Mouse (Mus musculus) embryonic facial prominence, embryonic 11.5 days (tissue): ENCODE results near the gene Egfem1. TPM values are rescaled to one million over a fixed set of nuclear protein-coding genes. Genes with fewer than 3 reads are reported as not detected.

Experiments used
- ATAC-seq: fragments of 200-750 bp; cut with Nextera tagmentation; replicated peaks from 2 replicates; pipeline ENCODE4 v1.8.0; 2017; ENCODE audit warnings: low read depth; ENCODE audit not compliant: insufficient number of reproducible peaks, low FRiP score, low TSS enrichment
- DNase-seq: peaks from one replicate; pipeline ENCODE4 v3.0.0-alpha.2; 2015; ENCODE audit warnings: low spot score
- H3K27ac ChIP-seq: fragments of 300-500 bp; sonication (generic); replicated peaks from 2 replicates; pipeline ENCODE4 v1.5.1; 2014; ENCODE audit warnings: mild to moderate bottlenecking, low read depth, low read length, control low read depth
- H3K27me3 ChIP-seq: fragments of 300-500 bp; sonication (generic); 2 replicates; pipeline ENCODE4 v1.6.1; 2014; ENCODE audit warnings: mild to moderate bottlenecking, low read length, moderate library complexity, mixed read lengths; ENCODE audit not compliant: control insufficient read depth, insufficient read depth
- H3K36me3 ChIP-seq: fragments of 300-500 bp; sonication (generic); replicated peaks from 2 replicates; pipeline ENCODE4 v1.6.1; 2014; ENCODE audit warnings: low read depth, mild to moderate bottlenecking, low read length, moderate library complexity, mixed read lengths; ENCODE audit not compliant: control insufficient read depth, insufficient read depth
- H3K4me1 ChIP-seq: fragments of 300-500 bp; sonication (generic); 2 replicates; pipeline ENCODE4 v1.6.1; 2014; ENCODE audit warnings: low read length, mixed read lengths; ENCODE audit not compliant: control insufficient read depth, insufficient read depth
- H3K4me2 ChIP-seq: fragments of 300-500 bp; sonication (generic); 2 replicates; pipeline ENCODE4 v1.6.1; 2014; ENCODE audit warnings: low read depth, mild to moderate bottlenecking, control low read depth, low read length, moderate library complexity
- H3K4me3 ChIP-seq: fragments of 300-500 bp; sonication (generic); 2 replicates; pipeline ENCODE4 v1.5.1; 2014; ENCODE audit warnings: low read depth, low read length, control low read depth
- H3K9ac ChIP-seq: fragments of 300-500 bp; sonication (generic); replicated peaks from 2 replicates; pipeline ENCODE4 v1.6.1; 2014; ENCODE audit warnings: mild to moderate bottlenecking, control low read depth, low read length
- H3K9me3 ChIP-seq: fragments of 300-500 bp; sonication (generic); replicated peaks from 2 replicates; pipeline ENCODE4 v1.6.1; 2016; ENCODE audit warnings: mild to moderate bottlenecking, low read length, inconsistent platforms, mixed read lengths; ENCODE audit not compliant: control insufficient read depth
- WGBS: fragments of 180-500 bp; shearing (Covaris S2); extraction: QIAGEN DNeasy Blood & Tissue Kit; methylation state at CpG from one replicate; pipeline ENCODE4 v1.1.7; 2014; 5-methylcytosine and 5-hydroxymethylcytosine counted together
- polyA plus RNA-seq: library from polyadenylated mRNA; unstranded; fragments of >200 nt; fragmentation: Nextera tagmentation; extraction: Ambion mirVana; gene quantifications from 2 replicates; pipeline ENCODE4 v1.2.1, GENCODE M21; 2014

The Egfem1 gene
- polyA plus RNA-seq, 1 experiment from 2014 or later, result 5.0 TPM

DNA sequence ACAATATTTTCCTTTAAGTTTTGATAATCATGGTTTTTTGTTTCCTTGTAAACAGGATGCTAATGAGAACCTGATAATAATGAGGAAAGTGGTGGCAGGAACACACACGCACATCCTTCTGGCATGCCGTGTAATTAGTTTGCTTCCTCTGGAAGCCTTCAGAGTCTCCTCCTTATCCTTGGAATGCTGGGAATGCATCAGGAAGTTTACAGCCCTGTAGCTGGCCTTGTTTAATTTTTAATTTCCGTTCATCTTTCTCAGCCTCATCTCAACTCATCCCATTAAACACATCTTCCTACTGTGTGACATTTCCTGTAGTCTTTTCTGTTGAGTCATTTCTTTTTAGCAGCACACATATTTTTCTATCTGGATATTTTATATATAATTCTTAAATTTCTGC, 161.8 kb downstream of the Egfem1 start:
- DNase-seq, result no peak
- H3K4me3 ChIP-seq, result no peak overlapping the region
- 31% methylated on average over 3 of the region's 3 CpGs for WGBS
- no peak overlapping the region for H3K27ac ChIP-seq
- no peak overlapping the region for H3K4me2 ChIP-seq
- H3K27me3 ChIP-seq, result no peaks in the 10 kb centered on the region
- H3K4me1 ChIP-seq, result no peaks in the 10 kb centered on the region
- H3K9me3 ChIP-seq, result no peaks in the 10 kb centered on the region
- H3K36me3 ChIP-seq, result no peaks in the 10 kb centered on the region
- ATAC-seq, result no peak
- no peak overlapping the region for H3K9ac ChIP-seq

DNA sequence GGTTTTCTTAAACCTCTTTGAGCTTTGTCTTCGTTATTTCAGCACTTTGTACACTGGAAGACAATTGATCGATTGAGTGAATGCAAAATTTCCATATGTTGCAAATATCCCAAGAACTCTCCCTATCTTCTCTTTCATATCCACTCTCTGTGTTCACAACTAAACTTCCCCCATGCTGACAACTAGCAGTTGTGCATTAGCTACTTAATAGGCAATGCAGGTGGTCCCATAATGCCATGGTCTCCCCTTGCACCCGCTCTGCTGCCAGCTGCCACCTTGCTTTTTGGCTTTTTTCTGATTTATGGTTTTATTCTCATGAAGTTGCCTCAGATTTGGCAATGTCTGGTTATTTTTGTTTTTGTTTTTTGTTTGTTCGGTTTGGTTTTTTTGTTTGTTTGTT, 209.8 kb downstream of the Egfem1 start:
- ATAC-seq (no peak), DNase-seq (no peak)
- no peaks in the 10 kb centered on the region for H3K27me3 ChIP-seq
- no peak overlapping the region for H3K4me3 ChIP-seq
- no peaks in the 10 kb centered on the region for H3K36me3 ChIP-seq
- H3K4me1 ChIP-seq, result no peaks in the 10 kb centered on the region
- H3K9ac ChIP-seq, result no peak overlapping the region
- no peaks in the 10 kb centered on the region for H3K9me3 ChIP-seq
- no peak overlapping the region for H3K27ac ChIP-seq
- WGBS, result 82% methylated on average over 4 of the region's 4 CpGs
- H3K4me2 ChIP-seq, result no peak overlapping the region

DNA sequence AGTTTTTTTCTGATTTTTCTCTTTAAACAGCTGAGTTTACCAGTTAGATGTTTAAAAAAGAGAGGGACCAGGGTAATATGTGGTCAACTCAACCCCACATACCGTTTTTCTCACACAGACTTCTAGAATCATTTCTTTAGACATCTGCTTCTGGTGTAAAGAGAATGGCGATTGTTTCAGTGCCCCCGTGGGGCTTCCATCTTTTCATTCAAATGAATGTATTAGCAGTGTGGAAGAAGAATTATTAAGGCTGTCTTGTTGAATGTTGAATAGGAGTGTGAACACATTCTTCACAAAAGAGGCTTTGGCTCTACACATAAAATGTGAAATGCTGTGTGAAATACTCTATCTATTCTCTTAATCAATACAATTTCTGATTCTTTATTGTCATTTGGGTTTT, 210.4 kb downstream of the Egfem1 start:
- no peak overlapping the region for H3K9ac ChIP-seq
- H3K27me3 ChIP-seq, result no peaks in the 10 kb centered on the region
- no peak for ATAC-seq
- no peaks in the 10 kb centered on the region for H3K36me3 ChIP-seq
- no peak overlapping the region for H3K27ac ChIP-seq
- H3K4me3 ChIP-seq, result no peak overlapping the region
- H3K4me1 ChIP-seq, result no peaks in the 10 kb centered on the region
- no peaks in the 10 kb centered on the region for H3K9me3 ChIP-seq
- DNase-seq, result no peak
- H3K4me2 ChIP-seq, result no peak overlapping the region
- WGBS, result 71% methylated on average over 3 of the region's 3 CpGs

- 68% methylated on average over 4 of the region's 4 CpGs for WGBS
- Histone ChIP-seq H3K9me3 (no peaks in the 10 kb centered on the region), H3K36me3 (no peaks in the 10 kb centered on the region), H3K4me3 (no peak overlapping the region), H3K4me1 (no peaks in the 10 kb centered on the region), H3K27ac (no peak overlapping the region), H3K9ac (no peak overlapping the region), H3K4me2 (no peak overlapping the region), H3K27me3 (no peaks in the 10 kb centered on the region)
- no peak for DNase-seq
- ATAC-seq, result no peak
Measured at GRCm38 (mm10) chr3:29293230-29293629, 211.4 kb downstream of the Egfem1 start.

GRCm38 (mm10) chr3:29342223-29342791, 260.5 kb downstream of the Egfem1 start:
- no peak overlapping the region for H3K27ac ChIP-seq
- H3K4me1 ChIP-seq, result no peaks in the 10 kb centered on the region
- no peaks in the 10 kb centered on the region for H3K27me3 ChIP-seq
- no peak overlapping the region for H3K4me2 ChIP-seq
- no peak overlapping the region for H3K9ac ChIP-seq
- DNase-seq (no peak), ATAC-seq (no peak)
- no peak overlapping the region for H3K4me3 ChIP-seq
- no peaks in the 10 kb centered on the region for H3K36me3 ChIP-seq
- 81% methylated on average over 3 of the region's 3 CpGs for WGBS
- H3K9me3 ChIP-seq, result no peaks in the 10 kb centered on the region

DNA sequence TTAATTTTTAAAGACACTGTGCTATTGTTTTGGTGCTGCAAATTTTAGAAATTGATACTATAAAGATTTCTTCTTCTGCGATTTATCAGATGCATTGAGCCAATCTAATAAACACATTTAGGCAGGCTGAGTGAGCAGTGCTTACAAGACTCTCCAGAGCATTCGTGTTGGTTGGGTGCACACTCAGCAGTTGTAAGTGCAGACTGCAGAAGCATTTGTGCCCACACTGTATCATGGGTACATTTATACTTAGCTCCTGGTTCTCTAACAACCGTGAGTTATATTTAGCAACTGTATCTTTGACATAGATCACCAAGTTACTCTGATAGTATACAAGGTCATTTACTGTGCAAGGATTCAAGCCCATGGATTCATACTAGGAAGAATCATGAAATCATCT, 264.0 kb downstream of the Egfem1 start:
- H3K4me2 ChIP-seq, result no peak overlapping the region
- no peaks in the 10 kb centered on the region for H3K36me3 ChIP-seq
- ATAC-seq (no peak), DNase-seq (no peak)
- no peak overlapping the region for H3K4me3 ChIP-seq
- H3K9ac ChIP-seq, result no peak overlapping the region
- H3K27ac ChIP-seq, result no peak overlapping the region
- H3K27me3 ChIP-seq, result no peaks in the 10 kb centered on the region
- H3K9me3 ChIP-seq, result no peaks in the 10 kb centered on the region
- H3K4me1 ChIP-seq, result no peaks in the 10 kb centered on the region
- 82% methylated on average over 3 of the region's 3 CpGs for WGBS

DNA sequence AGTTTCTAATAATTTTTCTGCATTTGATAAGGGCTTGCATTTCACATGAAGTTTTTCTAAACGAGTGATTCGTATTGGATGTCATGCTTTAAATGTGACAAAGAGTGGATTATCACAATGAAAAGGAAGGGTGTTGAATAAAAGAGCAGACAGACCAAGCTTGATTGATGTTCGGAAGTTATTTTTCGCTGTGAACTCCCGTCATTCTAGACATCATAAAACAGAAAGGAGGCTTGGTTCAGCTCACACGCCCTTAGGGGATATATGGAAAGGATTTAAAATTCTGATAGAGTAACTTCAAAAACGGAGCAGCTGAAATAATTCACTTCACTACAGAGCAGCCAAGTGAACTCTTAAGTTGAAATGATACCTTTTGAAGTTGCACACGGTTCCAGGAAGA, 285.1 kb downstream of the Egfem1 start:
- ATAC-seq (no peak), DNase-seq (no peak)
- Histone ChIP-seq H3K4me1 (no peaks in the 10 kb centered on the region), H3K27me3 (no peaks in the 10 kb centered on the region), H3K9me3 (no peaks in the 10 kb centered on the region), H3K27ac (no peak overlapping the region), H3K36me3 (no peaks in the 10 kb centered on the region), H3K4me3 (no peak overlapping the region), H3K4me2 (no peak overlapping the region), H3K9ac (no peak overlapping the region)
- 56% methylated on average over 8 of the region's 8 CpGs for WGBS

DNA sequence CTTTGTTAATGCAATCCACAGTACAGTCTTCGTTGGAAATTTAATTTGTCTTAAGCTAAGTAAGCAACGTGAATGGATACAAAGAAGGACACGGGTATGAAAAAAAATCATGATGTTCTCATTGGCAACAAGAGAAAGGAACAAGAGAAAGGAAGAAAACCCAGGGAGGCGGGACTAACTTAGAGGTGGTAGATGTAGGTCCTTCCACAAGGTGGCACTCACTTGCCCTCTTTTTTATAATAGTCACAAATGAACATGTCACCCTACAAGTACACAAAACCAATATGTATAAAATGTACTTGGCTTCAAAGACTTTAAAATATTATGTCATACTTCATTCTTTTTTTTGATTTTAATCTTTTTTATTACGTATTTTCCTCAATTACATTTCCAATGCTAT, 288.7 kb downstream of the Egfem1 start:
- Histone ChIP-seq H3K4me1 (no peaks in the 10 kb centered on the region), H3K4me2 (no peak overlapping the region), H3K4me3 (no peak overlapping the region), H3K36me3 (no peaks in the 10 kb centered on the region), H3K27me3 (no peaks in the 10 kb centered on the region), H3K9me3 (no peaks in the 10 kb centered on the region), H3K27ac (no peak overlapping the region), H3K9ac (no peak overlapping the region)
- ATAC-seq, result no peak
- WGBS, result 65% methylated on average over 5 of the region's 5 CpGs
- no peak for DNase-seq
